Mouse (Mus musculus) spleen, adult 2 months (tissue): ENCODE measurements around the gene 1700013G24Rik. TPM values are rescaled to one million over a fixed set of nuclear protein-coding genes. Genes with fewer than 3 reads are reported as not detected.

Experiments used
- DNase-seq, 2 experiments: peaks; one replicate each; pipeline versions ENCODE4 v3.0.0 to v3.0.0-alpha.2; 2012 to 2021; ENCODE audit warnings: low spot score in 2 of 2, low read depth in 1 of 2
- H3K27ac ChIP-seq: fragments of 200-500 bp; 2 replicates; pipeline ENCODE4 v1.5.1; 2012; ENCODE audit warnings: low read length, inconsistent platforms; ENCODE audit not compliant: insufficient read depth
- H3K27me3 ChIP-seq: fragments of 200-500 bp; 2 replicates; pipeline ENCODE4 v1.6.1; 2012; ENCODE audit warnings: mild to moderate bottlenecking, moderate library complexity, low read length, inconsistent platforms; ENCODE audit not compliant: control insufficient read depth, insufficient read depth
- H3K36me3 ChIP-seq: fragments of 200-500 bp; 2 replicates; pipeline ENCODE4 v1.6.1; 2012; ENCODE audit warnings: mild to moderate bottlenecking, low read length, inconsistent platforms; ENCODE audit not compliant: control insufficient read depth, insufficient read depth
- H3K4me1 ChIP-seq: fragments of 200-500 bp; 2 replicates; pipeline ENCODE4 v1.6.1; 2011; ENCODE audit warnings: inconsistent platforms; ENCODE audit not compliant: control insufficient read depth, insufficient read depth, insufficient read length
- H3K4me3 ChIP-seq: fragments of 200-500 bp; 2 replicates; pipeline ENCODE4 v1.5.1; 2011; ENCODE audit warnings: mild to moderate bottlenecking, inconsistent platforms; ENCODE audit not compliant: insufficient read depth, insufficient read length; ENCODE audit errors: extremely low read depth
- CTCF ChIP-seq: fragments of 200-500 bp; IDR thresholded peaks from 2 replicates; pipeline ENCODE4 v1.5.1; 2011; ENCODE audit warnings: mild to moderate bottlenecking, inconsistent platforms; ENCODE audit not compliant: insufficient read depth, insufficient read length, insufficient replicate concordance; ENCODE audit errors: extremely low read depth
- POLR2A ChIP-seq: fragments of 200-500 bp; IDR thresholded peaks from 2 replicates; pipeline ENCODE4 v1.6.1; 2011; ENCODE audit warnings: low read depth, low read length, inconsistent platforms
- WGBS: fragments of 180-500 bp; shearing (Covaris S2); methylation state at CpG from one replicate; pipeline ENCODE4 v1.1.7; 2018; 5-methylcytosine and 5-hydroxymethylcytosine counted together
- polyA plus RNA-seq: library from polyadenylated mRNA; depleted of rRNA; stranded (reverse); fragments of >200 nt; gene quantifications from 2 replicates; pipeline ENCODE4 v1.2.3, GENCODE M21; 2012; rRNA removed

The 1700013G24Rik gene
- polyA plus RNA-seq, 1 experiment = not detected

DNA sequence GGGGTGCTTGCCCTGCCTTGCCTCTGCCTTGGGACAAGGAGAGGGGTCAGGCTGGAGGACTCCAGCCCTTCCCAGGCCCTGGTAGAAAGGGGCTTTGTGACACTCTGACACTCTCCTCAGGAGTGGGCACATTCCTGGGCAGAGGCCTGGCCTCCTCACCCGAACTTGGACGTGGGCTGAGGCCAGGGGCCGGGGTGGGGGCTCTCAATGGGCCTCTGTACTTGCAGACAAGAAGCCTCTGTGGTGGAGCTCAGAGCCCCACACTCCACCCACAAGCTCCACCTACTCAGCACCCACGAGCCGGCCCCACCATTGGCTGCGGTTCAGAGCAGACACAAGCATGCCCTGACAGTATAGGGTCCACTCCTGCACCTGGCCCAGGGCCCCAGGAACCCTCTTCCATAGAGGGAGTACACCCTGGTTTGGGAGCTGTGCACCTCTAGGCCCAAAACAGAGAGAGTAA is 50.5 kb downstream of the 1700013G24Rik start:
- DNase-seq = no peak
- Histone ChIP-seq H3K4me3 (no peak overlapping the region), H3K36me3 (no peaks in the 10 kb centered on the region), H3K4me1 (peaks cover 16% of the 10 kb centered on the region; the same call in 1 of the 2 replicates), H3K27me3 (no peaks in the 10 kb centered on the region), H3K27ac (no peak overlapping the region)
- WGBS = 58% methylated on average over 6 of the region's 6 CpGs
- TF ChIP-seq POLR2A = no peak
- TF ChIP-seq CTCF = no peak

Other genes with a start within 250 kb of the 1700013G24Rik start
- 0.05 and 0.20 TPM in 2 replicates for gene Wnt4, start 175.8 kb upstream of the 1700013G24Rik start, polyA plus RNA-seq
- 42.1 and 55.5 TPM in 2 replicates for gene Cdc42, start 95.6 kb upstream of the 1700013G24Rik start, polyA plus RNA-seq
- 3.2 and 4.9 TPM in 2 replicates for gene Cela3a, start 43.5 kb upstream of the 1700013G24Rik start, polyA plus RNA-seq
- 6,152 and 8,603 TPM in 2 replicates for gene Cela3b, start 22.7 kb upstream of the 1700013G24Rik start, polyA plus RNA-seq
- gene Hspg2, start 15.5 kb downstream of the 1700013G24Rik start, polyA plus RNA-seq = 24.4 and 27.0 TPM in 2 replicates
- gene Ldlrad2, start 121.3 kb downstream of the 1700013G24Rik start, polyA plus RNA-seq = not detected in 2 replicates
- 64.1 and 68.3 TPM in 2 replicates for gene Usp48, start 140.5 kb downstream of the 1700013G24Rik start, polyA plus RNA-seq
- gene Rap1gap, start 211.4 kb downstream of the 1700013G24Rik start, polyA plus RNA-seq = 49.3 and 56.1 TPM in 2 replicates